Mouse (Mus musculus) C2C12 (cell line): ENCODE results near the gene Ndufb3.

Experiments
- CEBPB ChIP-seq: IDR thresholded peaks from one replicate; pipeline ENCODE4 v1.6.1; 2011; ENCODE audit warnings: low read depth, mild to moderate bottlenecking, control low read depth, moderate library complexity
- CTCF ChIP-seq: IDR thresholded peaks from one replicate; pipeline ENCODE4 v1.5.1; 2011; ENCODE audit not compliant: control insufficient read depth, insufficient read depth, insufficient read length
- FOSL1 ChIP-seq: IDR thresholded peaks from one replicate; pipeline ENCODE4 v1.8.0; 2011; ENCODE audit warnings: mild to moderate bottlenecking, low read length; ENCODE audit not compliant: poor library complexity, insufficient read depth, severe bottlenecking
- MAX ChIP-seq: IDR thresholded peaks from one replicate; pipeline ENCODE4 v1.6.1; 2011; ENCODE audit warnings: mild to moderate bottlenecking, control low read depth
- MYOD1 ChIP-seq: IDR thresholded peaks from one replicate; pipeline ENCODE4 v1.6.1; 2011; ENCODE audit warnings: low read depth; ENCODE audit not compliant: control insufficient read depth, insufficient read length
- MYOG ChIP-seq: IDR thresholded peaks from one replicate; pipeline ENCODE4 v1.6.1; 2011; ENCODE audit not compliant: control insufficient read depth, insufficient read length; ENCODE audit errors: extremely low read depth
- USF1 ChIP-seq: IDR thresholded peaks from one replicate; pipeline ENCODE4 v1.6.1; 2011; ENCODE audit warnings: low read depth, mild to moderate bottlenecking, control low read depth, moderate library complexity

DNA sequence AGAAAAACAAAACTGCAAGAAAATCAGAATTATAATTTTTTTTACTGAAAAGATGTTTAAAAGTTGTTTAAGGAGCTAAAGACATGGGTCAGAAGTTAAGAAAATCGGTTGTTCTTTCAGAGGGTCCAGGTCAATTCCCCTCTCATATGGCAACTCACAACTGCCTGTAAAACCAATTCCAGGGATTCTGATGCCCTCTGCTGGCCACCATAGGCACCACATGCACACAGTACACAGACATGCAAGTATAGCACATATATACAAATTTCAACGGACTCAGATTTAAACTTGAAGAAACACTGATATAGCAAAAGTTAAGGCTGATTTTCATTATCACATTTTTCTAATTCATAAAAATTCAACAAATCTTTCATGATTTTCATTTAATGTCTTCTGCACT, 7.0 kb upstream of the Ndufb3 start:
- no peak for TF ChIP-seq CTCF
- TF ChIP-seq MYOG = no peak
- no peak for TF ChIP-seq USF1
- no peak for TF ChIP-seq MYOD1
- TF ChIP-seq MAX = no peak
- TF ChIP-seq CEBPB = no peak
- no peak for TF ChIP-seq FOSL1
